Mouse (Mus musculus) liver, adult 2 months (tissue): ENCODE results near the gene Kiss1r. TPM values are rescaled to one million over a fixed set of nuclear protein-coding genes. Genes with fewer than 3 reads are reported as not detected.

Source experiments
- DNase-seq: peaks from one replicate; pipeline ENCODE4 v3.0.0-alpha.2; 2011; ENCODE audit warnings: low read depth, low spot score; ENCODE audit errors: extremely low read depth
- H3K27ac ChIP-seq: fragments of 200-500 bp; replicated peaks from 2 replicates; pipeline ENCODE4 v1.5.1; 2012; ENCODE audit warnings: low read depth, mild to moderate bottlenecking, control low read depth, inconsistent platforms, low read length; ENCODE audit not compliant: insufficient read depth
- H3K27me3 ChIP-seq: fragments of 200-500 bp; 2 replicates; pipeline ENCODE4 v1.6.1; 2012; ENCODE audit warnings: mild to moderate bottlenecking, moderate library complexity, low read length, inconsistent platforms; ENCODE audit not compliant: control insufficient read depth, insufficient read depth
- H3K36me3 ChIP-seq: fragments of 200-500 bp; 2 replicates; pipeline ENCODE4 v1.6.1; 2012; ENCODE audit warnings: low read length, inconsistent platforms; ENCODE audit not compliant: control insufficient read depth, insufficient read depth
- H3K4me1 ChIP-seq: fragments of 200-500 bp; 2 replicates; pipeline ENCODE4 v1.6.1; 2011; ENCODE audit warnings: low read length; ENCODE audit not compliant: control insufficient read depth, insufficient read depth
- H3K4me3 ChIP-seq: fragments of 200-500 bp; 2 replicates; pipeline ENCODE4 v1.5.1; 2011; ENCODE audit warnings: low read depth, mild to moderate bottlenecking, control low read depth, low read length, moderate library complexity; ENCODE audit not compliant: insufficient read depth
- H3K79me2 ChIP-seq: fragments of 200-500 bp; 2 replicates; pipeline ENCODE4 v1.6.1; 2012; ENCODE audit warnings: inconsistent platforms, mild to moderate bottlenecking, low read length, moderate library complexity; ENCODE audit not compliant: control insufficient read depth, insufficient read depth
- H3K9ac ChIP-seq: fragments of 200-500 bp; 2 replicates; pipeline ENCODE4 v1.6.1; 2012; ENCODE audit warnings: low read depth, mild to moderate bottlenecking, control low read depth, inconsistent platforms, low read length
- CTCF ChIP-seq: fragments of 200-500 bp; IDR thresholded peaks from 2 replicates; pipeline ENCODE4 v1.5.1; 2011; ENCODE audit warnings: low read depth, low read length, control low read depth
- POLR2A ChIP-seq: fragments of 200-500 bp; IDR thresholded peaks from 2 replicates; pipeline ENCODE4 v1.6.1; 2011; ENCODE audit warnings: low read length, control low read depth; ENCODE audit not compliant: insufficient read depth; ENCODE audit errors: extremely low read depth
- WGBS: fragments of 180-500 bp; shearing (Covaris S2); methylation state at CpG from one replicate; pipeline ENCODE4 v1.1.7; 2018; 5-methylcytosine and 5-hydroxymethylcytosine counted together
- polyA plus RNA-seq: library from polyadenylated mRNA; depleted of rRNA; stranded (reverse); fragments of >200 nt; gene quantifications from 2 replicates; pipeline ENCODE4 v1.2.3, GENCODE M21; 2012
- total RNA-seq: library from RNA; depleted of rRNA; stranded (reverse); fragments of >200 nt; gene quantifications from 2 replicates; pipeline ENCODE4 v1.2.3, GENCODE M21; 2014

Gene Kiss1r
- total and polyA plus RNA-seq, 2 experiments = 0.18 to 1.5 TPM

GRCm38 (mm10) chr10:79936284-79936910 lies 19.6 kb downstream of the Kiss1r start:
- WGBS = 12% methylated on average over 10 of the region's 10 CpGs
- peak; percentile 61 for DNase-seq
- Histone ChIP-seq H3K4me3 (no peak overlapping the region), H3K4me1 (peaks cover 31% of the 10 kb centered on the region), H3K9ac (no peak overlapping the region), H3K36me3 (no peaks in the 10 kb centered on the region), H3K27ac (no peak overlapping the region), H3K79me2 (no peaks in the 10 kb centered on the region; the same call in 1 of the 2 replicates), H3K27me3 (no peaks in the 10 kb centered on the region)
- TF ChIP-seq POLR2A (no peak), CTCF (no peak)

- Histone ChIP-seq H3K9ac (no peak overlapping the region), H3K4me3 (peak overlapping the region; percentile 17; the same call in 1 of the 2 replicates), H3K27me3 (no peaks in the 10 kb centered on the region), H3K79me2 (no peaks in the 10 kb centered on the region; the same call in 1 of the 2 replicates), H3K36me3 (no peaks in the 10 kb centered on the region), H3K27ac (no peak overlapping the region; the same call in 1 of the 2 replicates), H3K4me1 (peaks cover 31% of the 10 kb centered on the region)
- WGBS = 3% methylated on average over 27 of the region's 27 CpGs
- TF ChIP-seq CTCF = no peak
- TF ChIP-seq POLR2A = no peak
- DNase-seq = peak; percentile 93
Measured at GRCm38 (mm10) chr10:79936911-79937441, 20.2 kb downstream of the Kiss1r start.

GRCm38 (mm10) chr10:79937775-79938526 lies 21.2 kb downstream of the Kiss1r start:
- TF ChIP-seq POLR2A (no peak), CTCF (no peak)
- Histone ChIP-seq H3K79me2 (no peaks in the 10 kb centered on the region; the same call in 1 of the 2 replicates), H3K4me3 (no peak overlapping the region), H3K27me3 (no peaks in the 10 kb centered on the region), H3K27ac (no peak overlapping the region), H3K36me3 (no peaks in the 10 kb centered on the region), H3K9ac (no peak overlapping the region), H3K4me1 (peaks cover 31% of the 10 kb centered on the region)
- 48% methylated on average over 11 of the region's 11 CpGs for WGBS
- DNase-seq = peak; percentile 74

- Histone ChIP-seq H3K36me3 (no peaks in the 10 kb centered on the region), H3K4me3 (no peak overlapping the region), H3K9ac (no peak overlapping the region), H3K4me1 (peaks cover 15% of the 10 kb centered on the region), H3K27me3 (no peaks in the 10 kb centered on the region), H3K27ac (no peak overlapping the region), H3K79me2 (no peaks in the 10 kb centered on the region; the same call in 1 of the 2 replicates)
- TF ChIP-seq POLR2A (no peak), CTCF (no peak)
- DNase-seq = no peak
- WGBS = 77% methylated on average over 7 of the region's 7 CpGs
Measured at GRCm38 (mm10) chr10:79940749-79941148, 24.0 kb downstream of the Kiss1r start.

- H3K27ac ChIP-seq = no peak overlapping the region
- no peak for DNase-seq
- no peaks in the 10 kb centered on the region; the same call in 1 of the 2 replicates for H3K79me2 ChIP-seq
- H3K4me3 ChIP-seq = no peak overlapping the region
- H3K9ac ChIP-seq = no peak overlapping the region
- H3K27me3 ChIP-seq = no peaks in the 10 kb centered on the region
- no peaks in the 10 kb centered on the region for H3K4me1 ChIP-seq
- H3K36me3 ChIP-seq = no peaks in the 10 kb centered on the region
- 93% methylated on average over 1 of the region's 1 CpGs for WGBS
- TF ChIP-seq POLR2A (no peak), CTCF (no peak)
Measured at GRCm38 (mm10) chr10:79942988-79943387, 26.2 kb downstream of the Kiss1r start.

GRCm38 (mm10) chr10:79943471-79943901 lies 26.7 kb downstream of the Kiss1r start:
- no peaks in the 10 kb centered on the region for H3K36me3 ChIP-seq
- no peak overlapping the region for H3K27ac ChIP-seq
- TF ChIP-seq POLR2A = no peak
- TF ChIP-seq CTCF = no peak
- no peak overlapping the region for H3K9ac ChIP-seq
- H3K4me1 ChIP-seq = no peaks in the 10 kb centered on the region
- H3K79me2 ChIP-seq = no peaks in the 10 kb centered on the region
- no peak overlapping the region for H3K4me3 ChIP-seq
- WGBS = 80% methylated on average over 9 of the region's 9 CpGs
- no peaks in the 10 kb centered on the region for H3K27me3 ChIP-seq
- no peak for DNase-seq
